Mouse (Mus musculus) forebrain, embryonic 16.5 days (tissue): ENCODE measurements around the gene Ttc25. TPM values are rescaled to one million over a fixed set of nuclear protein-coding genes. Genes with fewer than 3 reads are reported as not detected.

ENCODE experiments used
- ATAC-seq: fragments of 200-750 bp; cut with Nextera tagmentation; 2 replicates; pipeline ENCODE4 v1.8.0; 2017; ENCODE audit warnings: mild to moderate bottlenecking, moderate library complexity
- H3K27ac ChIP-seq: fragments of 300-500 bp; sonication (generic); 2 replicates; pipeline ENCODE4 v1.5.1; 2014; ENCODE audit warnings: low read length, control low read depth
- H3K27me3 ChIP-seq: fragments of 300-500 bp; sonication (generic); replicated peaks from 2 replicates; pipeline ENCODE4 v1.6.1; 2014; ENCODE audit warnings: low read length; ENCODE audit not compliant: control insufficient read depth, insufficient read depth
- H3K36me3 ChIP-seq: fragments of 300-500 bp; sonication (generic); 2 replicates; pipeline ENCODE4 v1.6.1; 2014; ENCODE audit not compliant: control insufficient read depth, insufficient read depth
- H3K4me1 ChIP-seq: fragments of 300-500 bp; sonication (generic); replicated peaks from 2 replicates; pipeline ENCODE4 v1.6.1; 2014; ENCODE audit warnings: low read length; ENCODE audit not compliant: control insufficient read depth, insufficient read depth
- H3K4me2 ChIP-seq: fragments of 300-500 bp; sonication (generic); 2 replicates; pipeline ENCODE4 v1.6.1; 2014; ENCODE audit warnings: mild to moderate bottlenecking, low read length, control low read depth
- H3K4me3 ChIP-seq: fragments of 300-500 bp; sonication (generic); replicated peaks from 2 replicates; pipeline ENCODE4 v1.5.1; 2014; ENCODE audit warnings: mild to moderate bottlenecking, low read length, control low read depth
- H3K9ac ChIP-seq: fragments of 300-500 bp; sonication (generic); replicated peaks from 2 replicates; pipeline ENCODE4 v1.6.1; 2014; ENCODE audit warnings: low read depth, low read length, control low read depth
- H3K9me3 ChIP-seq: fragments of 300-500 bp; sonication (generic); 2 replicates; pipeline ENCODE4 v1.6.1; 2016; ENCODE audit warnings: low read length; ENCODE audit not compliant: control insufficient read depth
- WGBS: fragments of 180-500 bp; shearing (Covaris S2); extraction: QIAGEN DNeasy Blood & Tissue Kit; methylation state at CpG from one replicate; pipeline ENCODE4 v1.1.7; 2014; 5-methylcytosine and 5-hydroxymethylcytosine counted together
- polyA plus RNA-seq: library from polyadenylated mRNA; unstranded; fragments of >200 nt; fragmentation: Nextera tagmentation; extraction: Ambion mirVana; gene quantifications from 2 replicates; pipeline ENCODE4 v1.2.1, GENCODE M21; 2015

Ttc25 gene
- polyA plus RNA-seq, 1 experiment from 2014 or later = 1.0 TPM

DNA sequence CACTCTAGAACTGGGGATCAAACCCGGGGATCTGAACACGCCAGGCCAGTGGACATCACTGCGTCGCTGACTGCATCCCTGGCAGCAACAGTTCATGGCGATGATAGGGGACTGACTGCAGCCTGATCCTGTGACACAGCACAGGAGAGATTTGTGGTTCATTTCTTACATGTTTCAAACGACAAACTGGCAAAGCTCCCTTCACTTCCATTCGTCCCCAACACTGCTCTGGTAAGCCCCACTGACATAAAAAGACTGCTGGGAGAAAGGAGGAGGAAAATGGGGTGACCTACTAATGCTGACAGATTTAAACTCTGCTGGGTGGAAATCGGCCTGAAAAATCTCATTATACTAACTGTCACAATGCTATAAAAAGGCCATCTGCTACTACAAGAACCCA, 58.4 kb downstream of the Ttc25 start:
- Histone ChIP-seq H3K4me2 (no peak overlapping the region), H3K9me3 (no peaks in the 10 kb centered on the region), H3K4me1 (peaks cover 18% of the 10 kb centered on the region), H3K27ac (peak overlapping the region; percentile 10; the same call in 1 of the 2 replicates), H3K9ac (no peak overlapping the region), H3K27me3 (no peaks in the 10 kb centered on the region), H3K4me3 (no peak overlapping the region), H3K36me3 (peaks cover 15% of the 10 kb centered on the region)
- ATAC-seq = no peak
- WGBS = 76% methylated on average over 8 of the region's 8 CpGs

DNA sequence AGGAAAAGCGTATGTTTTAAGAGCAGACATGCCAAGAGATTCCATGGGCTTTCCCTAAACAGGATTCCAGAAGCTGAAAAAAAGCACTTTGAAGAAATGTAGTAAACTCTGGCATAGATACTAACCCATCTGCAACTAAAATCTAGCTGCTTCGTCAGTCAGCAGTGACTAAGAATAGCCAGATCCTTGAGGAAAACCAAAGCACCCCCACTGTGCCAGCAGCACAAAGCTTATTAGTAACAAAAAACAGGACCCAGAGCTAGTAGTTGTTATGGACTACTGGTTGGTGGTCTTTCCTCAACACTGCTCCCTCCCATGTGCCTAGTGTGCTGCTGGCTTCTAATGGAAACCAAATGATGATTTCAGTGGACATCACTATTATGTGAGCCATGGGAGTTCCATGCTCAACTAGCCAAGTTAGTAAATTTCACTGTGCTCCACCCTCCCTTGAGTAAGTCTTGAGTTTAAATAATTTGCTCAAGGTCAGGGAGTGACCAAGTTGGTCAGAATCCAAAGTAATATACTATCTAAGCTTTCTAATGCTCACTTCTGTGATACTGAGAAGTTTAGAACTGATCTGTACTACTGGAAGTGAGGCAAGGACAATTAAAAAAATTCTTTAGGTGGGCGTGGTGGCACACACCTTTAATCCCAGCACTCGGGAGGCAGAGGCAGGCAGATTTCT, 59.1 kb downstream of the Ttc25 start:
- no peak overlapping the region for H3K4me3 ChIP-seq
- no peaks in the 10 kb centered on the region for H3K9me3 ChIP-seq
- H3K4me2 ChIP-seq = no peak overlapping the region
- H3K36me3 ChIP-seq = peaks cover 12% of the 10 kb centered on the region
- no peaks in the 10 kb centered on the region for H3K27me3 ChIP-seq
- WGBS = 73% methylated on average over 4 of the region's 4 CpGs
- no peak for ATAC-seq
- H3K4me1 ChIP-seq = peaks cover 18% of the 10 kb centered on the region
- no peak overlapping the region for H3K27ac ChIP-seq
- no peak overlapping the region for H3K9ac ChIP-seq

DNA sequence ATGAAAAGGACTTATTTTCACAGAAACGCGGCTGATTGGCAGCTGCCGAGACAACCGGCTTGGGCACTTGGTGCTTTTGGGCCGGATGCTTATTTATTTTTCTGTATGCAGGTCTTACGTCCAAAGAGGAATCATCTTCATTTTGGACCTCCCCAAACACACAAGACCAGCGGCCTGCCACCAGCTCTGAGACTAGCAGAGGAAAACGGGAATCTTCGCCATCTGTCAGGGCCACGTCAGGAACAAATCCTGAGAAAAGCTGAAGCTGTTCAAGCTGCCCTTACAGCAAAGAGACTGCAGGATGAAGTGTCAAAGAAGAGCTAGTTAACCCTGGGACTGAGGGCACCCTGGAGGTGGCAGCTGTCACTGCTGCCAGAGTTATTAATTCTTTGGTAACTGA, 60.0 kb downstream of the Ttc25 start:
- Histone ChIP-seq H3K4me1 (peaks cover 21% of the 10 kb centered on the region), H3K4me3 (no peak overlapping the region), H3K27ac (no peak overlapping the region), H3K4me2 (no peak overlapping the region), H3K36me3 (peaks cover 8% of the 10 kb centered on the region), H3K9me3 (no peaks in the 10 kb centered on the region), H3K9ac (no peak overlapping the region), H3K27me3 (no peaks in the 10 kb centered on the region)
- 73% methylated on average over 10 of the region's 10 CpGs for WGBS
- ATAC-seq = no peak

DNA sequence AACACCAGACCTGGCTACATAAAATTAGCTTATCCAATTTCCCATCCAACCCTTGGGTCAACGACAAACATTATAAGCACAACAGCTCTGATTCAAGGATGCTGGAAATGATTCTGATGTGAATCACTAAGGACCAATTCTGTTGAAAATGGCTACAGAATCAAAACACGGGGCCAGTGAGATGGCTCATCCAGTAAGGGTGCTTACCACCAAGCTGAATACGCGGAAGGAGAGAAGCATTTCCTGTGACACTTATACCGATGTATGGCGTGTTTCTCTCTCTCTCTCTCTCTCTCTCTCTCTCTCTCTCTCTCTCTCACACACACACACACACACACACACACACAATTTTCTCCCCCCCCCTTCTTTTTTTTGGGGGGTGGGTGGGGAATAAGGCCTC, 61.7 kb downstream of the Ttc25 start:
- Histone ChIP-seq H3K4me3 (no peak overlapping the region), H3K9me3 (no peaks in the 10 kb centered on the region), H3K27me3 (no peaks in the 10 kb centered on the region), H3K27ac (no peak overlapping the region), H3K4me1 (peaks cover 21% of the 10 kb centered on the region), H3K36me3 (0 out of 2 replicates have a peak, but pooled peaks cover 4% of the 10 kb centered on the region), H3K4me2 (no peak overlapping the region), H3K9ac (no peak overlapping the region)
- ATAC-seq = no peak
- WGBS = 95% methylated on average over 6 of the region's 6 CpGs

- 75% methylated on average over 4 of the region's 4 CpGs for WGBS
- Histone ChIP-seq H3K27ac (no peak overlapping the region), H3K9me3 (no peaks in the 10 kb centered on the region), H3K4me2 (no peak overlapping the region), H3K4me1 (peaks cover 17% of the 10 kb centered on the region), H3K36me3 (0 out of 2 replicates have a peak, but pooled peaks cover 4% of the 10 kb centered on the region), H3K9ac (no peak overlapping the region), H3K27me3 (no peaks in the 10 kb centered on the region), H3K4me3 (no peak overlapping the region)
- ATAC-seq = no peak
These were observed 63.4 kb downstream of the Ttc25 start for GRCm38 (mm10) chr11:100608796-100609195.

GRCm38 (mm10) chr11:100609355-100609996, 64.1 kb downstream of the Ttc25 start:
- Histone ChIP-seq H3K27ac (no peak overlapping the region), H3K4me1 (peaks cover 11% of the 10 kb centered on the region), H3K9ac (no peak overlapping the region), H3K9me3 (no peaks in the 10 kb centered on the region), H3K36me3 (0 out of 2 replicates have a peak, but pooled peaks cover 4% of the 10 kb centered on the region), H3K4me3 (no peak overlapping the region), H3K27me3 (no peaks in the 10 kb centered on the region), H3K4me2 (no peak overlapping the region)
- ATAC-seq = no peak
- WGBS = 75% methylated on average over 5 of the region's 5 CpGs

GRCm38 (mm10) chr11:100609997-100610680, 64.7 kb downstream of the Ttc25 start:
- no peaks in the 10 kb centered on the region for H3K9me3 ChIP-seq
- no peak overlapping the region for H3K27ac ChIP-seq
- H3K4me3 ChIP-seq = no peak overlapping the region
- peaks cover 9% of the 10 kb centered on the region; the same call in 1 of the 2 replicates for H3K4me1 ChIP-seq
- no peak overlapping the region for H3K9ac ChIP-seq
- no peak for ATAC-seq
- WGBS = 86% methylated on average over 9 of the region's 9 CpGs
- H3K4me2 ChIP-seq = no peak overlapping the region
- 0 out of 2 replicates have a peak, but pooled peaks cover 4% of the 10 kb centered on the region for H3K36me3 ChIP-seq
- H3K27me3 ChIP-seq = no peaks in the 10 kb centered on the region

- Histone ChIP-seq H3K9ac (no peak overlapping the region), H3K4me2 (no peak overlapping the region), H3K36me3 (0 out of 2 replicates have a peak, but pooled peaks cover 4% of the 10 kb centered on the region), H3K27me3 (no peaks in the 10 kb centered on the region), H3K4me1 (peaks cover 6% of the 10 kb centered on the region; the same call in 1 of the 2 replicates), H3K9me3 (no peaks in the 10 kb centered on the region), H3K27ac (no peak overlapping the region), H3K4me3 (no peak overlapping the region)
- ATAC-seq = no peak
- 90% methylated on average over 6 of the region's 6 CpGs for WGBS
These were observed 66.2 kb downstream of the Ttc25 start for GRCm38 (mm10) chr11:100611627-100612026.

GRCm38 (mm10) chr11:100613241-100613640, 67.8 kb downstream of the Ttc25 start:
- Histone ChIP-seq H3K4me2 (no peak overlapping the region), H3K27me3 (no peaks in the 10 kb centered on the region), H3K4me1 (peaks cover 10% of the 10 kb centered on the region), H3K9me3 (no peaks in the 10 kb centered on the region), H3K4me3 (no peak overlapping the region), H3K27ac (no peak overlapping the region), H3K9ac (no peak overlapping the region), H3K36me3 (0 out of 2 replicates have a peak, but pooled peaks cover 2% of the 10 kb centered on the region)
- WGBS = 84% methylated on average over 3 of the region's 3 CpGs
- no peak for ATAC-seq
